Comparison of ENCODE assay signal across 11 mouse cellular contexts in the genomic region with DNA sequence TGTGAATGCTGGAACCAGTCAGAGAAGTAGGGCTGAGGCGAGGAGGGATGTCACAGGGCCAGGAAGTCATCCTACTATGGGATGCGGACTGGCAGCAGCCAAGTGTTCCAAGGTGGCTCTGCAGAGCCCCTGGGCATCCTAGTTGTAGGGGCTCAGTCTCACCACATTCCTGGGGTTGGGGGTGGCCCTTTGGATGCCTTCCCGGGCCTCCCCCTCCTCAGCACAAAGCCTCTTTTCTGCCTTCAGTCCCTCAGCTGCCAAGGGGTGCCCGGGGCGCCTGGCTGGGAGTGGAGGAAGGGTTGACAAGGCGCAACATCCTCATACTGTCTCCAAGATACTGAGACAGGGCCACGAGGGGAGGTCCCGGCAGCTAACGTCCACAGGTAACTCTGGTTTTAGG. TPM values are rescaled to one million over a fixed set of nuclear protein-coding genes. Genes with fewer than 3 reads are reported as not detected.
DNase-seq lines count a peak whose midpoint lies in the region; ATAC-seq and TF ChIP-seq lines count a peak whose summit lies in the region.
"Had no signal": no experiment of that assay in that cellular context is flagged by ENCODE, and none has a peak within 500 bp of the region (broad histone marks: within the 10 kb centered on the region; RNA-seq: fewer than 3 reads in every experiment).

No protein-coding gene starts in this region.

- no peaks in the 10 kb centered on the region for H3K9me3 ChIP-seq in hindbrain, embryonic 10.5 days
- no peaks in the 10 kb centered on the region for H3K9me3 ChIP-seq in hindbrain, postnatal 0 days (ENCODE audit: low read length)
- H3K9me3 ChIP-seq in liver, embryonic 11.5 days (ENCODE audit: control insufficient read depth, low read length) = no peaks in the 10 kb centered on the region
- H3K9me3 ChIP-seq in embryonic facial prominence, embryonic 13.5 days = no peaks in the 10 kb centered on the region
- H3K9me3 ChIP-seq in neural tube, embryonic 15.5 days (replicated peaks) = no peaks in the 10 kb centered on the region

- TF ChIP-seq CTCF in hindbrain, postnatal 0 days (IDR thresholded peaks at IDR 0.05; ENCODE audit: low read depth) = no peak

- no peak overlapping the region for H3K9ac ChIP-seq in hindbrain, postnatal 0 days (replicated peaks; ENCODE audit: low read length)
- no peak overlapping the region for H3K9ac ChIP-seq in liver, embryonic 11.5 days (ENCODE audit: low read depth, low read length)
- 0 out of 2 replicates have a peak overlapping the region, but pooled peaks have one; percentile 27 for H3K9ac ChIP-seq in embryonic facial prominence, embryonic 13.5 days
- H3K9ac ChIP-seq in neural tube, embryonic 15.5 days (replicated peaks) = no peak overlapping the region

- H3K27ac ChIP-seq in hindbrain, embryonic 10.5 days = peak overlapping the region; percentile 91
- no peak overlapping the region for H3K27ac ChIP-seq in hindbrain, postnatal 0 days
- H3K27ac ChIP-seq in liver, embryonic 11.5 days (ENCODE audit: low read depth, low read length) = no peak overlapping the region
- H3K27ac ChIP-seq in embryonic facial prominence, embryonic 13.5 days = no peak overlapping the region
- no peak overlapping the region for H3K27ac ChIP-seq in neural tube, embryonic 15.5 days (replicated peaks)

- peaks cover 29% of the 10 kb centered on the region for H3K27me3 ChIP-seq in hindbrain, embryonic 10.5 days (ENCODE audit: insufficient read depth, poor library complexity, severe bottlenecking)
- H3K27me3 ChIP-seq in hindbrain, postnatal 0 days (ENCODE audit: insufficient read depth, low read length) = no peaks in the 10 kb centered on the region
- peaks cover 7% of the 10 kb centered on the region for H3K27me3 ChIP-seq in liver, embryonic 11.5 days (replicated peaks; ENCODE audit: control insufficient read depth, insufficient read depth, low read length)
- H3K27me3 ChIP-seq in embryonic facial prominence, embryonic 13.5 days = peaks cover 10% of the 10 kb centered on the region
- H3K27me3 ChIP-seq in neural tube, embryonic 15.5 days (replicated peaks) = peaks cover 6% of the 10 kb centered on the region; the same call in 1 of the 2 replicates

- H3K4me3 ChIP-seq in hindbrain, embryonic 10.5 days = peak overlapping the region; percentile 3; the same call in 1 of the 2 replicates
- no peak overlapping the region for H3K4me3 ChIP-seq in hindbrain, postnatal 0 days (ENCODE audit: low read length)
- 0 out of 2 replicates have a peak overlapping the region, but pooled peaks have one; percentile 3 for H3K4me3 ChIP-seq in liver, embryonic 11.5 days (ENCODE audit: low read depth, low read length)
- no peak overlapping the region for H3K4me3 ChIP-seq in embryonic facial prominence, embryonic 13.5 days
- H3K4me3 ChIP-seq in neural tube, embryonic 15.5 days (replicated peaks) = no peak overlapping the region

- ATAC-seq in hindbrain, postnatal 0 days = no peak
- no peak for ATAC-seq in liver, embryonic 11.5 days (replicated peaks; ENCODE audit: low FRiP score)
- ATAC-seq in embryonic facial prominence, embryonic 13.5 days (ENCODE audit: insufficient number of reproducible peaks, insufficient read depth, low FRiP score, low TSS enrichment, low read depth) = 0 out of 2 replicates have a peak, but pooled peaks have one; percentile 21
- ATAC-seq in neural tube, embryonic 15.5 days (ENCODE audit: low FRiP score) = peak; percentile 23; the same call in 1 of the 2 replicates
- no peak for ATAC-seq in megakaryocyte progenitor cell, adult 5-6 weeks (replicated peaks; ENCODE audit: poor library complexity)

- WGBS in hindbrain, embryonic 10.5 days = 69% methylated on average over 9 of the region's 9 CpGs
- WGBS in hindbrain, postnatal 0 days = 44% methylated on average over 9 of the region's 9 CpGs
- whole genome bisulfite sequencing in liver, embryonic 11.5 days = 69% methylated on average over 9 of the region's 9 CpGs
- WGBS in embryonic facial prominence, embryonic 13.5 days = 56% methylated on average over 9 of the region's 9 CpGs
- 59% methylated on average over 9 of the region's 9 CpGs for WGBS in neural tube, embryonic 15.5 days

- peaks cover 73% of the 10 kb centered on the region for H3K4me1 ChIP-seq in hindbrain, embryonic 10.5 days (replicated peaks)
- H3K4me1 ChIP-seq in hindbrain, postnatal 0 days (ENCODE audit: insufficient read depth, low read length) = peaks cover 13% of the 10 kb centered on the region
- H3K4me1 ChIP-seq in liver, embryonic 11.5 days (replicated peaks; ENCODE audit: control insufficient read depth, insufficient read depth, low read length) = peaks cover 32% of the 10 kb centered on the region
- H3K4me1 ChIP-seq in embryonic facial prominence, embryonic 13.5 days = peaks cover 40% of the 10 kb centered on the region
- peaks cover 39% of the 10 kb centered on the region for H3K4me1 ChIP-seq in neural tube, embryonic 15.5 days

- no peak overlapping the region for H3K4me2 ChIP-seq in hindbrain, postnatal 0 days (ENCODE audit: low read depth, low read length)
- H3K4me2 ChIP-seq in liver, embryonic 11.5 days = peak overlapping the region; percentile 86
- H3K4me2 ChIP-seq in embryonic facial prominence, embryonic 13.5 days = peak overlapping the region; percentile 27; the same call in 1 of the 2 replicates
- no peak overlapping the region for H3K4me2 ChIP-seq in neural tube, embryonic 15.5 days

- DNase-seq in hindbrain, embryonic 10.5 days (ENCODE audit: low spot score) = no peak
- DNase-seq in hindbrain, postnatal 0 days (ENCODE audit: low spot score) = no peak
- DNase-seq in liver, embryonic 11.5 days (ENCODE audit: low spot score) = no peak
- no peak for DNase-seq in liver
- DNase-seq in thymus, postnatal 4 days = no peak
- DNase-seq: cerebellum, postnatal 36 days; gastrocnemius, postnatal 14 days; right cerebral cortex, adult 18-20 months had no signal

- peaks cover 5% of the 10 kb centered on the region; the same call in 1 of the 2 replicates for H3K36me3 ChIP-seq in hindbrain, embryonic 10.5 days
- H3K36me3 ChIP-seq in hindbrain, postnatal 0 days (ENCODE audit: insufficient read depth, low read length) = no peaks in the 10 kb centered on the region
- no peaks in the 10 kb centered on the region for H3K36me3 ChIP-seq in liver, embryonic 11.5 days (ENCODE audit: control insufficient read depth, insufficient read depth, low read length)
- no peaks in the 10 kb centered on the region for H3K36me3 ChIP-seq in embryonic facial prominence, embryonic 13.5 days
- H3K36me3 ChIP-seq in neural tube, embryonic 15.5 days = no peaks in the 10 kb centered on the region

RNA-seq across cellular contexts. Expression of a gene that starts 2.1 kb away (rescaled TPM):
- polyA plus RNA-seq in hindbrain, embryonic 10.5 days (2016; fragmentation: Nextera tagmentation; extraction: Ambion mirVana) = 31.9 and 40.0 TPM in 2 replicates
- 15.0 and 15.7 TPM in 2 replicates for total RNA-seq in hindbrain, postnatal 0 days (2014; rRNA removed)
- 22.7 and 24.2 TPM in 2 replicates for polyA plus RNA-seq in hindbrain, postnatal 0 days (2015; fragmentation: Nextera tagmentation; extraction: Ambion mirVana)
- 14.6 and 16.5 TPM in 2 replicates for polyA plus RNA-seq in liver, embryonic 11.5 days (2014; fragmentation: Nextera tagmentation; extraction: Ambion mirVana)
- polyA plus RNA-seq in embryonic facial prominence, embryonic 13.5 days (2015; fragmentation: Nextera tagmentation; extraction: Ambion mirVana) = 50.4 and 50.8 TPM in 2 replicates
- polyA plus RNA-seq in neural tube, embryonic 15.5 days (2015; fragmentation: Nextera tagmentation; extraction: Ambion mirVana) = 20.1 and 30.6 TPM in 2 replicates
- total RNA-seq in megakaryocyte progenitor cell, adult 5-6 weeks (2015) = 3.5 and 5.5 TPM in 2 replicates
- total RNA-seq in megakaryocyte progenitor cell, adult 5-6 weeks (2017) = 5.2 and 5.5 TPM in 2 replicates

RNA-seq across cellular contexts. Expression of a gene that starts 50.9 kb away (rescaled TPM):
- 877 and 924 TPM in 2 replicates for polyA plus RNA-seq in hindbrain, embryonic 10.5 days (2016; fragmentation: Nextera tagmentation; extraction: Ambion mirVana)
- total RNA-seq in hindbrain, postnatal 0 days (2014; rRNA removed) = 337 and 384 TPM in 2 replicates
- polyA plus RNA-seq in hindbrain, postnatal 0 days (2015; fragmentation: Nextera tagmentation; extraction: Ambion mirVana) = 371 and 412 TPM in 2 replicates
- polyA plus RNA-seq in liver, embryonic 11.5 days (2014; fragmentation: Nextera tagmentation; extraction: Ambion mirVana) = 363 and 367 TPM in 2 replicates
- 859 and 909 TPM in 2 replicates for polyA plus RNA-seq in embryonic facial prominence, embryonic 13.5 days (2015; fragmentation: Nextera tagmentation; extraction: Ambion mirVana)
- polyA plus RNA-seq in neural tube, embryonic 15.5 days (2015; fragmentation: Nextera tagmentation; extraction: Ambion mirVana) = 533 and 582 TPM in 2 replicates
- 183 and 217 TPM in 2 replicates for total RNA-seq in megakaryocyte progenitor cell, adult 5-6 weeks (2015)
- 513 and 628 TPM in 2 replicates for total RNA-seq in megakaryocyte progenitor cell, adult 5-6 weeks (2017)

RNA-seq across cellular contexts. Expression of a gene that starts 51.2 kb away (rescaled TPM):
- 29.1 and 29.3 TPM in 2 replicates for polyA plus RNA-seq in hindbrain, embryonic 10.5 days (2016; fragmentation: Nextera tagmentation; extraction: Ambion mirVana)
- total RNA-seq in hindbrain, postnatal 0 days (2014; rRNA removed) = 48.8 and 54.5 TPM in 2 replicates
- 39.1 and 42.2 TPM in 2 replicates for polyA plus RNA-seq in hindbrain, postnatal 0 days (2015; fragmentation: Nextera tagmentation; extraction: Ambion mirVana)
- 27.0 and 29.1 TPM in 2 replicates for polyA plus RNA-seq in liver, embryonic 11.5 days (2014; fragmentation: Nextera tagmentation; extraction: Ambion mirVana)
- 22.3 and 27.9 TPM in 2 replicates for polyA plus RNA-seq in embryonic facial prominence, embryonic 13.5 days (2015; fragmentation: Nextera tagmentation; extraction: Ambion mirVana)
- 40.0 and 41.5 TPM in 2 replicates for polyA plus RNA-seq in neural tube, embryonic 15.5 days (2015; fragmentation: Nextera tagmentation; extraction: Ambion mirVana)
- total RNA-seq in megakaryocyte progenitor cell, adult 5-6 weeks (2015) = 8.5 and 10.2 TPM in 2 replicates
- total RNA-seq in megakaryocyte progenitor cell, adult 5-6 weeks (2017) = 22.2 and 33.8 TPM in 2 replicates

Comparison
In these comparisons a context has a peak if more than half of its experiments do, and no peak if none do; other contexts are left out.
1. H3K4me3 ChIP-seq: peak in hindbrain, embryonic 10.5 days (single experiment) and liver, embryonic 11.5 days (single experiment); none in hindbrain, postnatal 0 days (single experiment), embryonic facial prominence, embryonic 13.5 days (single experiment) and neural tube, embryonic 15.5 days (single experiment).
2. ATAC-seq: peak in embryonic facial prominence, embryonic 13.5 days (single experiment) and neural tube, embryonic 15.5 days (single experiment); none in hindbrain, postnatal 0 days (single experiment), liver, embryonic 11.5 days (single experiment) and megakaryocyte progenitor cell, adult 5-6 weeks (single experiment).
3. H3K4me2 ChIP-seq: peak in liver, embryonic 11.5 days (single experiment) and embryonic facial prominence, embryonic 13.5 days (single experiment); none in hindbrain, postnatal 0 days (single experiment) and neural tube, embryonic 15.5 days (single experiment).